Mouse (Mus musculus) heart, adult 2 months (tissue): ENCODE measurements around the gene Aicda.

Experiments used
- CTCF ChIP-seq: fragments of 200-600 bp; IDR thresholded peaks from 2 replicates; pipeline ENCODE4 v1.8.1; 2022; ENCODE audit warnings: antibody characterized with exemption, mild to moderate bottlenecking, moderate library complexity
- POLR2A ChIP-seq: fragments of 200-500 bp; IDR thresholded peaks from 2 replicates; pipeline ENCODE4 v1.6.1; 2011; ENCODE audit warnings: mild to moderate bottlenecking, low read depth, low read length, control low read depth; ENCODE audit not compliant: insufficient read depth

DNA sequence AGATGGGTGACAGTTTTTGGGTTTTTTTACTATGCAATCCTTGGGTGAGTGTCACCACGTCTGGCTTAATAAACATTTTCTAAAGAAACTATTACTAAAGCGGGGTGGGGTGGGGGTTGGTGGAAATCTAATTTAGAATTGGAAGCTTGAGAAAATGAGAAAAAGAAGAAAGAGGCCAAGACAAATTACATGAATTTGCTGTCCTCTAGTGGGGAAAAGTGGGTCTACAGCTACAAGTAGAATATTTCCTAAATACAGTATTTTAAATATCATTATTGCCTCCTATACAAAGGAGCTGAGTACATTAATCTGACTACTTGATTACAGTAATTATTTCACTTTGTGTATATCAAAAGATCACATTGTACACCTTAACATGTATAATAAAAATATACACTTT, 34.2 kb upstream of the Aicda start:
- TF ChIP-seq CTCF (peak; percentile 85), POLR2A (no peak)
